Mouse (Mus musculus): ENCODE measurements around the gene Rpl18a.

Gene Rpl18a

GRCm38 (mm10) chr8:70880546-70880945, 16.7 kb downstream of the Rpl18a start:
- DNase-seq (ENCODE audit: low spot score): no peak

GRCm38 (mm10) chr8:70880126-70880525, 17.1 kb downstream of the Rpl18a start:
- DNase-seq (ENCODE audit: low spot score): no peak

GRCm38 (mm10) chr8:70879500-70879899, 17.7 kb downstream of the Rpl18a start:
- DNase-seq (ENCODE audit: low spot score): no peak

GRCm38 (mm10) chr8:70878178-70878577, 19.0 kb downstream of the Rpl18a start:
- no peak for DNase-seq (ENCODE audit: low spot score)

GRCm38 (mm10) chr8:70876382-70876781, 20.8 kb downstream of the Rpl18a start:
- no peak for DNase-seq (ENCODE audit: low spot score)

GRCm38 (mm10) chr8:70874441-70874840, 22.8 kb downstream of the Rpl18a start:
- no peak for DNase-seq (ENCODE audit: low spot score)

- peak; percentile 96 for DNase-seq (ENCODE audit: low spot score)
Measured at GRCm38 (mm10) chr8:70873364-70873985, 23.7 kb downstream of the Rpl18a start, which contains the start of gene Ccdc124. Ccdc124 (minus strand) TSS chr8:70873935.

GRCm38 (mm10) chr8:70872643-70873363, 24.4 kb downstream of the Rpl18a start:
- DNase-seq (ENCODE audit: low spot score): no peak

- DNase-seq (ENCODE audit: low spot score): no peak
Measured at GRCm38 (mm10) chr8:70871195-70871807, 25.9 kb downstream of the Rpl18a start.

- no peak for DNase-seq (ENCODE audit: low spot score)
Measured at GRCm38 (mm10) chr8:70869601-70870041, 27.6 kb downstream of the Rpl18a start.

GRCm38 (mm10) chr8:70869199-70869571, 28.0 kb downstream of the Rpl18a start:
- DNase-seq (ENCODE audit: low spot score): no peak

GRCm38 (mm10) chr8:70868559-70869198, 28.5 kb downstream of the Rpl18a start:
- DNase-seq (ENCODE audit: low spot score): no peak

- DNase-seq (ENCODE audit: low spot score): no peak
Measured at GRCm38 (mm10) chr8:70866566-70866965, 30.6 kb downstream of the Rpl18a start.

- no peak for DNase-seq (ENCODE audit: low spot score)
Measured at GRCm38 (mm10) chr8:70866001-70866520, 31.2 kb downstream of the Rpl18a start.

GRCm38 (mm10) chr8:70865350-70866000, 31.7 kb downstream of the Rpl18a start:
- DNase-seq (ENCODE audit: low spot score): peak; percentile 99

GRCm38 (mm10) chr8:70864712-70865221, 32.4 kb downstream of the Rpl18a start:
- no peak for DNase-seq (ENCODE audit: low spot score)

GRCm38 (mm10) chr8:70863956-70864711, 33.1 kb downstream of the Rpl18a start:
- DNase-seq (ENCODE audit: low spot score): no peak

- no peak for DNase-seq (ENCODE audit: low spot score)
Measured at GRCm38 (mm10) chr8:70862824-70863641, 34.2 kb downstream of the Rpl18a start, which contains the start of gene Kcnn1. Kcnn1 (minus strand) TSS chr8:70863258.

GRCm38 (mm10) chr8:70857516-70857915, 39.7 kb downstream of the Rpl18a start:
- DNase-seq (ENCODE audit: low spot score): no peak
